In genomic region chr9:109094553-109095136, GRCm38 (mm10) we compare ENCODE assay signal across 8 mouse cellular contexts. TPM values are rescaled to one million over a fixed set of nuclear protein-coding genes. Genes with fewer than 3 reads are reported as not detected.
DNase-seq lines count a peak whose midpoint lies in the region; ATAC-seq lines count a peak whose summit lies in the region.

No protein-coding gene starts in this region.

- H3K4me2 ChIP-seq in forebrain, embryonic 12.5 days, result peak overlapping the region; percentile 95

- H3K9me3 ChIP-seq in forebrain, embryonic 12.5 days, result no peaks in the 10 kb centered on the region

- H3K4me1 ChIP-seq in forebrain, embryonic 12.5 days, result peaks cover 64% of the 10 kb centered on the region

- H3K9ac ChIP-seq in forebrain, embryonic 12.5 days, result peak overlapping the region; percentile 97

- intact Hi-C loops in left cerebral cortex, postnatal 25 days (cut with DNase I), result no loop called here

- peak; percentile 5 for ATAC-seq in forebrain, embryonic 12.5 days (ENCODE audit: low FRiP score)
- 0 out of 2 replicates have a peak, but pooled peaks have one; percentile 9 for ATAC-seq in megakaryocyte-erythroid progenitor cell, adult 5-6 weeks (replicated peaks; ENCODE audit: low FRiP score, low TSS enrichment, poor library complexity, severe bottlenecking)

- 2% methylated on average over 21 of the region's 21 CpGs for WGBS in forebrain, embryonic 12.5 days

- H3K4me3 ChIP-seq in forebrain, embryonic 12.5 days (replicated peaks), result peak overlapping the region; percentile 74

- H3K27me3 ChIP-seq in forebrain, embryonic 12.5 days, result peaks cover 5% of the 10 kb centered on the region; the same call in 1 of the 2 replicates

- H3K27ac ChIP-seq in forebrain, embryonic 12.5 days, result peak overlapping the region; percentile 100

- DNase-seq in urinary bladder, postnatal 36 days (ENCODE audit: low spot score in 2 of 2), result peak; percentile 48 to 71
- DNase-seq in urinary bladder, postnatal 10 days (ENCODE audit: low spot score), result no peak
- peak; percentile 67 to 79 for DNase-seq in kidney, postnatal 4 days
- no peak for DNase-seq in left cerebral cortex, postnatal 25 days (ENCODE audit: low spot score in 2 of 2)
- no peak for DNase-seq in right cerebral cortex, adult 18-20 months
- DNase-seq in spleen, postnatal 4 days (ENCODE audit: low spot score in 2 of 2), result no peak

- H3K36me3 ChIP-seq in forebrain, embryonic 12.5 days (replicated peaks), result peaks cover 35% of the 10 kb centered on the region

RNA-seq across cellular contexts. Expression of gene Plxnb1, which starts 0.5 kb away (rescaled TPM):
- polyA plus RNA-seq in forebrain, embryonic 12.5 days (2016; fragmentation: Nextera tagmentation; extraction: Ambion mirVana), result 39.9 and 44.4 TPM in 2 replicates
- 1.3 TPM in 1 of 2 replicates, not detected in the other for total RNA-seq in megakaryocyte-erythroid progenitor cell, adult 5-6 weeks (2014; fragmentation: Nextera tagmentation)
- total RNA-seq in megakaryocyte-erythroid progenitor cell, adult 5-6 weeks (2017), result not detected in 2 replicates
- total RNA-seq in left cerebral cortex, postnatal 25 days (2021), result 10 to 100 TPM; 66.3 to 69.9 TPM

RNA-seq across cellular contexts. Expression of gene Tma7, which starts 12.3 kb away (rescaled TPM):
- polyA plus RNA-seq in forebrain, embryonic 12.5 days (2016; fragmentation: Nextera tagmentation; extraction: Ambion mirVana), result 734 and 744 TPM in 2 replicates
- 418 and 530 TPM in 2 replicates for total RNA-seq in megakaryocyte-erythroid progenitor cell, adult 5-6 weeks (2014; fragmentation: Nextera tagmentation)
- 113 and 115 TPM in 2 replicates for total RNA-seq in megakaryocyte-erythroid progenitor cell, adult 5-6 weeks (2017)
- total RNA-seq in left cerebral cortex, postnatal 25 days (2021), result 100 to 1,000 TPM; 365 to 371 TPM

RNA-seq across cellular contexts. Expression of gene Ccdc51, which starts 12.4 kb away (rescaled TPM):
- 13.9 and 14.9 TPM in 2 replicates for polyA plus RNA-seq in forebrain, embryonic 12.5 days (2016; fragmentation: Nextera tagmentation; extraction: Ambion mirVana)
- 12.2 and 17.1 TPM in 2 replicates for total RNA-seq in megakaryocyte-erythroid progenitor cell, adult 5-6 weeks (2014; fragmentation: Nextera tagmentation)
- total RNA-seq in megakaryocyte-erythroid progenitor cell, adult 5-6 weeks (2017), result 14.2 and 16.6 TPM in 2 replicates
- 1 to 10 TPM; 7.2 to 8.0 TPM for total RNA-seq in left cerebral cortex, postnatal 25 days (2021)

RNA-seq across cellular contexts. Expression of gene Atrip, which starts 20.7 kb away (rescaled TPM):
- polyA plus RNA-seq in forebrain, embryonic 12.5 days (2016; fragmentation: Nextera tagmentation; extraction: Ambion mirVana), result 32.4 and 32.5 TPM in 2 replicates
- total RNA-seq in megakaryocyte-erythroid progenitor cell, adult 5-6 weeks (2014; fragmentation: Nextera tagmentation), result 14.9 and 26.3 TPM in 2 replicates
- 9.8 and 19.2 TPM in 2 replicates for total RNA-seq in megakaryocyte-erythroid progenitor cell, adult 5-6 weeks (2017)
- 10 to 100 TPM; 25.8 to 28.5 TPM for total RNA-seq in left cerebral cortex, postnatal 25 days (2021)

RNA-seq across cellular contexts. Expression of gene Trex1, which starts 35.1 kb away (rescaled TPM):
- polyA plus RNA-seq in forebrain, embryonic 12.5 days (2016; fragmentation: Nextera tagmentation; extraction: Ambion mirVana), result 8.4 and 8.9 TPM in 2 replicates
- total RNA-seq in megakaryocyte-erythroid progenitor cell, adult 5-6 weeks (2014; fragmentation: Nextera tagmentation), result 17.1 and 29.7 TPM in 2 replicates
- total RNA-seq in megakaryocyte-erythroid progenitor cell, adult 5-6 weeks (2017), result 4.7 and 5.1 TPM in 2 replicates
- total RNA-seq in left cerebral cortex, postnatal 25 days (2021), result 10 to 100 TPM; 12.7 to 13.0 TPM

Comparison
In these comparisons a context has a peak if more than half of its experiments do, and no peak if none do; other contexts are left out.
1. DNase-seq: peak in urinary bladder, postnatal 36 days (2 of 2) and kidney, postnatal 4 days (2 of 2); none in urinary bladder, postnatal 10 days (single experiment), left cerebral cortex, postnatal 25 days (0 of 2), right cerebral cortex, adult 18-20 months (single experiment) and spleen, postnatal 4 days (0 of 2).
2. RNA of gene Plxnb1, which starts 0.5 kb away (total RNA-seq): 66.3 to 69.9 TPM in left cerebral cortex, postnatal 25 days; 1.3 TPM in megakaryocyte-erythroid progenitor cell, adult 5-6 weeks; every median in the first group is over 10 times any median in the second.